Mouse (Mus musculus) forebrain, embryonic 16.5 days (tissue): ENCODE results near the gene Nipsnap2. TPM values are rescaled to one million over a fixed set of nuclear protein-coding genes. Genes with fewer than 3 reads are reported as not detected.

ENCODE experiments used
- ATAC-seq: fragments of 200-750 bp; cut with Nextera tagmentation; 2 replicates; pipeline ENCODE4 v1.8.0; 2017; ENCODE audit warnings: mild to moderate bottlenecking, moderate library complexity
- H3K27ac ChIP-seq: fragments of 300-500 bp; sonication (generic); 2 replicates; pipeline ENCODE4 v1.5.1; 2014; ENCODE audit warnings: low read length, control low read depth
- H3K27me3 ChIP-seq: fragments of 300-500 bp; sonication (generic); replicated peaks from 2 replicates; pipeline ENCODE4 v1.6.1; 2014; ENCODE audit warnings: low read length; ENCODE audit not compliant: control insufficient read depth, insufficient read depth
- H3K36me3 ChIP-seq: fragments of 300-500 bp; sonication (generic); 2 replicates; pipeline ENCODE4 v1.6.1; 2014; ENCODE audit not compliant: control insufficient read depth, insufficient read depth
- H3K4me1 ChIP-seq: fragments of 300-500 bp; sonication (generic); replicated peaks from 2 replicates; pipeline ENCODE4 v1.6.1; 2014; ENCODE audit warnings: low read length; ENCODE audit not compliant: control insufficient read depth, insufficient read depth
- H3K4me2 ChIP-seq: fragments of 300-500 bp; sonication (generic); 2 replicates; pipeline ENCODE4 v1.6.1; 2014; ENCODE audit warnings: mild to moderate bottlenecking, low read length, control low read depth
- H3K4me3 ChIP-seq: fragments of 300-500 bp; sonication (generic); replicated peaks from 2 replicates; pipeline ENCODE4 v1.5.1; 2014; ENCODE audit warnings: mild to moderate bottlenecking, low read length, control low read depth
- H3K9ac ChIP-seq: fragments of 300-500 bp; sonication (generic); replicated peaks from 2 replicates; pipeline ENCODE4 v1.6.1; 2014; ENCODE audit warnings: low read depth, low read length, control low read depth
- H3K9me3 ChIP-seq: fragments of 300-500 bp; sonication (generic); 2 replicates; pipeline ENCODE4 v1.6.1; 2016; ENCODE audit warnings: low read length; ENCODE audit not compliant: control insufficient read depth
- WGBS: fragments of 180-500 bp; shearing (Covaris S2); extraction: QIAGEN DNeasy Blood & Tissue Kit; methylation state at CpG from one replicate; pipeline ENCODE4 v1.1.7; 2014; 5-methylcytosine and 5-hydroxymethylcytosine counted together
- polyA plus RNA-seq: library from polyadenylated mRNA; unstranded; fragments of >200 nt; fragmentation: Nextera tagmentation; extraction: Ambion mirVana; gene quantifications from 2 replicates; pipeline ENCODE4 v1.2.1, GENCODE M21; 2015

Gene Nipsnap2
- polyA plus RNA-seq, 1 experiment from 2014 or later, result 74.0 TPM

GRCm38 (mm10) chr5:129717016-129717415 is 7.8 kb upstream of the Nipsnap2 start:
- Histone ChIP-seq H3K4me2 (no peak overlapping the region), H3K27ac (no peak overlapping the region), H3K4me3 (no peak overlapping the region), H3K9me3 (no peaks in the 10 kb centered on the region), H3K4me1 (peaks cover 5% of the 10 kb centered on the region), H3K27me3 (no peaks in the 10 kb centered on the region), H3K9ac (no peak overlapping the region), H3K36me3 (peaks cover 10% of the 10 kb centered on the region)
- ATAC-seq, result no peak
- WGBS, result 85% methylated on average over 9 of the region's 9 CpGs

- H3K36me3 ChIP-seq, result peaks cover 10% of the 10 kb centered on the region
- H3K4me3 ChIP-seq, result no peak overlapping the region
- ATAC-seq, result no peak
- no peak overlapping the region for H3K9ac ChIP-seq
- WGBS, result 87% methylated on average over 3 of the region's 3 CpGs
- H3K27ac ChIP-seq, result no peak overlapping the region
- H3K27me3 ChIP-seq, result no peaks in the 10 kb centered on the region
- no peak overlapping the region for H3K4me2 ChIP-seq
- peaks cover 8% of the 10 kb centered on the region for H3K4me1 ChIP-seq
- no peaks in the 10 kb centered on the region for H3K9me3 ChIP-seq
Observed at GRCm38 (mm10) chr5:129720176-129720575, 4.7 kb upstream of the Nipsnap2 start.

- Histone ChIP-seq H3K36me3 (peaks cover 3% of the 10 kb centered on the region; the same call in 1 of the 2 replicates), H3K4me2 (peak overlapping the region; percentile 41), H3K4me3 (peak overlapping the region; percentile 76), H3K4me1 (peaks cover 10% of the 10 kb centered on the region; the same call in 1 of the 2 replicates), H3K27me3 (no peaks in the 10 kb centered on the region), H3K9me3 (no peaks in the 10 kb centered on the region), H3K27ac (no peak overlapping the region), H3K9ac (peak overlapping the region; percentile 95; the same call in 1 of the 2 replicates)
- no peak for ATAC-seq
- WGBS, result 48% methylated on average over 4 of the region's 4 CpGs
Observed at GRCm38 (mm10) chr5:129724268-129724667, 595 bp upstream of the Nipsnap2 start.

GRCm38 (mm10) chr5:129725774-129726392 is 1.0 kb downstream of the Nipsnap2 start:
- Histone ChIP-seq H3K4me3 (peak overlapping the region; percentile 76), H3K36me3 (no peaks in the 10 kb centered on the region), H3K27me3 (no peaks in the 10 kb centered on the region), H3K9me3 (no peaks in the 10 kb centered on the region), H3K4me1 (peaks cover 12% of the 10 kb centered on the region; the same call in 1 of the 2 replicates), H3K27ac (no peak overlapping the region), H3K9ac (peak overlapping the region; percentile 95), H3K4me2 (peak overlapping the region; percentile 60)
- WGBS, result 12% methylated on average over 7 of the region's 7 CpGs
- ATAC-seq, result no peak

- ATAC-seq, result no peak
- no peaks in the 10 kb centered on the region for H3K36me3 ChIP-seq
- H3K9me3 ChIP-seq, result no peaks in the 10 kb centered on the region
- H3K27me3 ChIP-seq, result no peaks in the 10 kb centered on the region
- H3K4me2 ChIP-seq, result no peak overlapping the region
- H3K27ac ChIP-seq, result no peak overlapping the region
- no peak overlapping the region for H3K9ac ChIP-seq
- peaks cover 12% of the 10 kb centered on the region; the same call in 1 of the 2 replicates for H3K4me1 ChIP-seq
- 86% methylated on average over 3 of the region's 3 CpGs for WGBS
- no peak overlapping the region for H3K4me3 ChIP-seq
Observed at GRCm38 (mm10) chr5:129726784-129727183, 1.9 kb downstream of the Nipsnap2 start.

GRCm38 (mm10) chr5:129729286-129729685 is 4.4 kb downstream of the Nipsnap2 start:
- Histone ChIP-seq H3K4me3 (no peak overlapping the region), H3K36me3 (no peaks in the 10 kb centered on the region), H3K4me1 (peaks cover 12% of the 10 kb centered on the region; the same call in 1 of the 2 replicates), H3K27ac (no peak overlapping the region), H3K4me2 (no peak overlapping the region), H3K27me3 (no peaks in the 10 kb centered on the region), H3K9me3 (no peaks in the 10 kb centered on the region), H3K9ac (no peak overlapping the region)
- ATAC-seq, result no peak
- WGBS, result 79% methylated on average over 11 of the region's 11 CpGs

GRCm38 (mm10) chr5:129730344-129730743 is 5.5 kb downstream of the Nipsnap2 start:
- 87% methylated on average over 11 of the region's 11 CpGs for WGBS
- Histone ChIP-seq H3K4me2 (no peak overlapping the region), H3K27me3 (no peaks in the 10 kb centered on the region), H3K4me1 (peaks cover 9% of the 10 kb centered on the region; the same call in 1 of the 2 replicates), H3K9ac (no peak overlapping the region), H3K27ac (no peak overlapping the region), H3K36me3 (no peaks in the 10 kb centered on the region), H3K9me3 (no peaks in the 10 kb centered on the region), H3K4me3 (no peak overlapping the region)
- ATAC-seq, result no peak

GRCm38 (mm10) chr5:129731021-129731420 is 6.2 kb downstream of the Nipsnap2 start:
- peaks cover 6% of the 10 kb centered on the region; the same call in 1 of the 2 replicates for H3K4me1 ChIP-seq
- 84% methylated on average over 5 of the region's 5 CpGs for WGBS

GRCm38 (mm10) chr5:129740976-129741375 is 16.1 kb downstream of the Nipsnap2 start:
- no peaks in the 10 kb centered on the region for H3K4me1 ChIP-seq
- WGBS, result 100% methylated on average over 1 of the region's 1 CpGs
- no peak overlapping the region for H3K9ac ChIP-seq
- H3K36me3 ChIP-seq, result peaks cover 9% of the 10 kb centered on the region; the same call in 1 of the 2 replicates
- H3K27ac ChIP-seq, result no peak overlapping the region
- no peak overlapping the region for H3K4me3 ChIP-seq
- no peak for ATAC-seq
- no peaks in the 10 kb centered on the region for H3K9me3 ChIP-seq
- no peaks in the 10 kb centered on the region for H3K27me3 ChIP-seq
- no peak overlapping the region for H3K4me2 ChIP-seq

More at GRCm38 (mm10) chr5:129731021-129731420, 6.2 kb downstream of the Nipsnap2 start:
- Histone ChIP-seq H3K9me3 (no peaks in the 10 kb centered on the region), H3K4me2 (no peak overlapping the region), H3K4me3 (no peak overlapping the region), H3K27ac (no peak overlapping the region), H3K9ac (no peak overlapping the region), H3K36me3 (no peaks in the 10 kb centered on the region), H3K27me3 (no peaks in the 10 kb centered on the region)
- no peak for ATAC-seq
